Mouse (Mus musculus) CH12F3 (cell line): ENCODE measurements around the gene Hsd11b2.

Experiments
- in situ Hi-C: fragments of 300-500 bp; cut with MboI; formaldehyde crosslinking; loops from 2 replicates; pipeline ENCODE4 v1.14.3; 2020; ENCODE audit warnings: low sequenced_read_pairs

The Hsd11b2 gene

GRCm38 (mm10) chr8:105521061-105521460 is 2.5 kb downstream of the Hsd11b2 start:
- in situ Hi-C loops, result no loop called here

DNA sequence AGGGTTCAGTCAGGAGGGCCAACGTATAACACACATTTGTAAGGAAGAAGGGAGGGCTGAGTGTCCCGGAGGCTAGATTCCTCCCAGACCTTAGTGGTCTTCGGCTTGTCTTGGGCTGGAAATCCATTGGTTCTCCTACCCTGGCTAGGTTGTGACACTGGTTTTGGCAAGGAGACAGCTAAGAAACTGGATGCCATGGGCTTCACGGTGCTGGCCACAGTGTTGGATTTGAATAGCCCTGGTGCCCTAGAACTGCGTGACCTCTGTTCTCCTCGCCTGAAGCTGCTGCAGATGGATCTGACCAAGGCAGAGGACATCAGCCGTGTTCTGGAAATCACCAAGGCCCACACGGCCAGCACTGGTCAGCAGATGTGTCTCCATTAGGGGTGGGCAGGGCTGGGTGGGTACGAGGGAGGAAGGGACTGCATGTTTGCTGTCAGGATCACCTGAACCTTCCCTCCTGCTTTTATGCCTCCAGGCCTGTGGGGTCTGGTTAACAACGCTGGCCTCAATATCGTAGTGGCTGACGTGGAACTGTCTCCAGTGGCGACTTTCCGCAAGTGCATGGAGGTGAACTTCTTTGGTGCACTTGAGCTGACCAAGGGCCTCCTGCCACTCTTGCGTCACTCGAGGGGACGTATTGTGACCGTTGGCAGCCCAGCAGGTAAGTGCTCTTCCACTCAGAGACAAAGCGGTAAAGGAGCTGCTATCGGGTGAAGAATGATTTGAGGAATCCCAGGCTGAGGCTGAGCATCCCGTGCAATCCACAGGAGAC is 3.6 kb downstream of the Hsd11b2 start:
- in situ Hi-C loops, result no loop called here

GRCm38 (mm10) chr8:105522890-105523289 is 4.3 kb downstream of the Hsd11b2 start:
- in situ Hi-C loops, result no loop called here

DNA sequence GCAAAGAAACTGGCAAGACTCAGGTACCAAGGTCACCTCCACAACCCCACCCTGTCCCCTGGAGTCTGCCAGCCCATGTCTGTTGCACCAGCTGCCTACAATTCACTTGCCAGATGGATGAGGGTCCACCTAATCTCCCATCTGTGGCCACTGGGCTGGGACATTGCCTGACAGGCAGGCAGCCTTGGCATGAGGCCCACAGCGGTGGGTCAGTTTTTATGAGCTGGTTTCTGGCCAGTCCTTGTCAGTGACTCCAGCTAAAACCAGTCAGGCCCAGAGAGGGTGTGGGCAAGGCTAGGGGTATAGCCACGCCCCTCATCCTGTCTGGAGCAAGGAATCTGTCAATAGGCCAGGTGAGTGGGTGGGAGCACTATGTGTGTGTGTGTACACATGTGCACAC is 8.6 kb downstream of the Hsd11b2 start:
- in situ Hi-C loops, result no loop called here

DNA sequence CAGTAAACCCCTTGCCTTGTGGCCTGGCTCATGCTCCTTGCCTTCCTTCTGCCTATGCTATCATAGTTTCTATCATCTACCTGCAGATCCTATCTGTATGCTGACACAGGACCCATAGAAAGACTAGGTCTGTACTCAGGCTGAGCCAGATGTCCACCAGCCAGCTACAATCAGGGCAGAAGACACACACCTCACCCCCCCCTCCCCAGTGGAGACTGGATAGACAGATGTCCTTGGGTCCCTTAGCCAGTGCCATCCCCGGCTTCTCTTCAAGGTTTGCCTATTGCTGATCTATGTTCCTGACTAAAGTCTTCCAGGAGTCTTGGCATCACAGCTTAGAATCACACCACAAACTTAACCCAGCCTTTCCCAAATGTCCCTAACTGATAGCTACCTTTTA is 9.7 kb downstream of the Hsd11b2 start:
- in situ Hi-C loops, result no loop called here

- in situ Hi-C loops, result no loop called here
These were observed 10.7 kb downstream of the Hsd11b2 start for GRCm38 (mm10) chr8:105529271-105529670.

DNA sequence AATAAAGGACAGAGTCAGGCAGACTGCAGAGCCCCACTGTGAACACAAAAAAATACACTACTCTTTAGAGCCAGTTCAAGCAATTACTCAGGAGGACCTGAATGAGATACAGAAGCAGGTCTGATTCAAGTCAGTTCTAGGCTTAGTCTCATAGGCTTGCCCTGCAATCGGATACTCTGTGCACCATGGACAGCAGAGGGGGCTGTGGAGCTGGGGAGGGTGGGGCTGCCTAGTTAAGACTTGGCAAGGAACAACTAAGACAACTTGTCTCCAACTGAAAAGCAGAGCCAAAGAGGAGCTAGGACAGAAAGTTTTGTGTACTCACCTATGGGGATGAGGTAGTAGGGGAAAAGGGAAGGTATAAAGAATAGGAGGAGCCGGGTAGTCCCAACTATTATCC is 13.2 kb downstream of the Hsd11b2 start:
- in situ Hi-C loops, result no loop called here

DNA sequence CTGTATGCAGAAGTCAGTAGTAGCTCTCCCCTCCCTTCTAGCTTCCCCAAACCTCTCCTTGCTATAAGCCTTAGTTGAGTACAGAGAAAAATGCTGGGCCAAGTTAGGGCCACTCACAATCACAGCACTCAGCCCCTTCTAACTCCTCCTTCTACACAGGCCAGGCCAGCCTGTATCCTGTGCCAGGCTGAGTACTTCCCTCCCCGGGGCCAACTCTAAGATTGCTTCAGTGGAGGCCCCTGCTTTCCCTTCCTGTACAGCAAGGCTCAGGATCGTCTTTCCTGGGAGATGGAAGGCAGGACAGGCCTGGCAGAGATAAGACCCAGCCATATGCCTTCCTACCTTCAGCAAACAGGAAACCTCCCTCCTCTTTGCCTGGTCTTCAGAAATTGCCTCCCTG is 14.9 kb downstream of the Hsd11b2 start:
- in situ Hi-C loops, result no loop called here

DNA sequence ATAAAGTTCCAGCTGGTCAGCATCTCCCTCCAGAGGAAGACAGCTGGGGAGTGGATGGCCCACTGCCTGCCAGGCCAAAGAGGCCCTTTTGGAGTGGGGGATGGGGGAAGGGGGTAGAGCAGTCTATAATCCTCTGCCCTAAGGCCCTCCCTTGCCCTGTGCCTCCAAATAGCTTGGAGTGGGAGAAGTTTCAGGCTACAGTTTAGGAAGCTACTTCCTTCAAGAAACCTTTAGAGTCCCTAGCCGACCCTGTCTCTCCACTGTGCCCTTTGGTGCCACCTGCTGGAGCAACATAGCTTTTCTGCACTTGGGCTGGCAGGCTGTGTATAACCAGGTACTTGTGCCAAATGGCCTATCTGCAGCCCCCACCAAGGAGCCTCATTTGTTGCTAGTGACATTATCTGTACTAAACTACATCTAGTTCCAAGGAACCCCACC is 15.4 kb downstream of the Hsd11b2 start:
- in situ Hi-C loops, result no loop called here

- in situ Hi-C loops, result no loop called here
These were observed 18.0 kb downstream of the Hsd11b2 start for GRCm38 (mm10) chr8:105536546-105536945.

GRCm38 (mm10) chr8:105537011-105537677 is 18.6 kb downstream of the Hsd11b2 start:
- in situ Hi-C loops, result no loop called here

- in situ Hi-C loops, result no loop called here
These were observed 20.4 kb downstream of the Hsd11b2 start for GRCm38 (mm10) chr8:105538940-105539339.

GRCm38 (mm10) chr8:105542032-105542656 is 23.6 kb downstream of the Hsd11b2 start:
- in situ Hi-C loops, result loop anchor here (10.0 kb wide), 1 partner anchor 57 kb away; no protein-coding TSS in a partner anchor

GRCm38 (mm10) chr8:105542808-105543207 is 24.3 kb downstream of the Hsd11b2 start:
- in situ Hi-C loops, result loop anchor here (10.0 kb wide), 1 partner anchor 58 kb away; no protein-coding TSS in a partner anchor

DNA sequence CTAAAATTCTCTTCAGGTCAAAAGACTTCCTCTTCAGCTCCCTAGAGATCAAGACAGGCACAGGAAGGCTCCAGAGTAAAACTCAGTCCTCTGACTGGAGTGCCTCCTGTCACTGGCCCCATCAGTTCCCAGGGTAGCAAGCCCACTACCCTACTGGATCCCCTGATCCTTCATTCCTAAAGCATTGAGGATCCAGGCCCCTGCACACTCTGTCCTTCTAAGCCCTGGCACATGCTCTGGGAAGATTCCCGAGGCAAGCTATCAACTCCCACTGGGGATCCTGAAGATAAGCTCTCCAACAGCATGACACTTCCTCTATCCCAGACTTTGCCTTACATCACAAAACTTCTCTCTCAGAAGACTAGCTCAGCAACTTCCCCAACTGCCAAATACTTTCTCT is 25.1 kb downstream of the Hsd11b2 start:
- in situ Hi-C loops, result loop anchor here (10.0 kb wide), 1 partner anchor 59 kb away; no protein-coding TSS in a partner anchor

DNA sequence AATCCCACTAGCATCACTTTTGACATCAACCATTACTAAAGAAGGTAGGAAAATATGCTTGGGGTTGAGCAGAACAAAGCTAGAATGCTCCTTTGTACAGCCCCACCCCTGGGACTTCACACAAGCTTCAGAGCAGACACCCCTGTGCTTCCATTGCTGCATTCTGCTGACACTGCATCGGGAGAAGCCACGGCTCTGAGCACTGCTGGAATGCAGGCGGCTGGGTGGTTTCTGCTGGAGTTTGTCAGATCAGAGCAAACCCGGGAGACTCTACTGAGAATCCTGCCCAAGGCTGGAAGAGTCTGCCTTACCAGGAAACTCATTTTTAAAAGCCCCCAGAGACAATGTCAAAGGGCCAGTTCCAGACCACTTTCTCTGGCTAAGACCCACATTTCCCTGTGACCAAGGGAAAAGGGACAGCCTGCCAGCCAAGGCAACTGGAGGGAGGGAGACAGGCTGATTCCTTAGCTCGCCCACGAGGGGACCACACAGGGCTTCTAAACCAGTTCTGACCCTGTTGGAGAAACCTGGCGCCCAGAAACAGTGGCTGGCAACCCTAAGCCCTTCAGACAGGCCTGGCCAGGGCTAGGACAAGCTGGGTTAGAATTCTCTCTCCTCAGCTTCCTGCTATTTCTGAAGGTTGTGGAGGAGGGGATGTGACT is 26.1 kb downstream of the Hsd11b2 start:
- in situ Hi-C loops, result loop anchor here (10.0 kb wide), 1 partner anchor 60 kb away; no protein-coding TSS in a partner anchor

DNA sequence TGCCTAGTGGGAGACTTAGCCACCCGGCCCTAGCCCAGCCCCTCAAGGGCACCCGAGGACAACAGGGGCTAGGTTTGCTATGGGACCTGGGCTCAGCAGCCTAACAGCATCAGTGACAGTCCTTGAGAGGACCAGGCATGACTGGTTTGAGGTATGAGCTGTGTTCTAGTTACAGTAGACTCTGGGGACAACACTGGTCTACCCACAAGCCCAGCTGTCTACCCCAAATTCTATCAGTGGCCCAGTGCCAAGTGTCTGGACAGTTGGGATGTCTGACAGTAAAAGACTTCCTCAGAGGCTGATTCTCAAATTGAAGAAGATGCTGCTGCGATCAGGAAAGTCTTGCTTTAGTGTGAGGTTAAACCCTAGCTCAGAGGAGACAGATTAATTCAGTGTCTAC is 26.7 kb downstream of the Hsd11b2 start:
- in situ Hi-C loops, result loop anchor here (10.0 kb wide), 1 partner anchor 60 kb away; no protein-coding TSS in a partner anchor

- in situ Hi-C loops, result loop anchor here (10.0 kb wide), 1 partner anchor 62 kb away; no protein-coding TSS in a partner anchor
These were observed 28.1 kb downstream of the Hsd11b2 start for GRCm38 (mm10) chr8:105546384-105547350.

DNA sequence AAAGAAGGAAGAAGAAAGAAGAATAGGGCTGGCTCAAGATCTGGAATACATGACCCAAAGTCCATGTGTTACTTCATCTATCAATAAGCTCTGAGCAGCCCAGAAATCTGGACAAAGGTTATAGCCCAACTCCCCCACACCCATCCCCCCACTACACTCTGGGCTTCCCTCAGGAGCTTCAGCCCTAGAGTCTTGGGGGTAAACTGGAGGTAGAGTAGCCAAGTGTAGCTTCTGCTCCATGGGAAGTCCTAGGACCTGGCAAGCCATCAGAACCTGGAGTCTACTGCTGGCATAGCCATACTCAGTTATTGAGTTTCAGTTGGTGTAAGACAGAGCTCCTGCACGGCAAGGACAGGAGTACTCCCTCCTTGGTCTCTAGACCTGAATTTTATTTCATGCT is 31.0 kb downstream of the Hsd11b2 start:
- in situ Hi-C loops, result loop anchor here (10.0 kb wide), 1 partner anchor 65 kb away; no protein-coding TSS in a partner anchor

DNA sequence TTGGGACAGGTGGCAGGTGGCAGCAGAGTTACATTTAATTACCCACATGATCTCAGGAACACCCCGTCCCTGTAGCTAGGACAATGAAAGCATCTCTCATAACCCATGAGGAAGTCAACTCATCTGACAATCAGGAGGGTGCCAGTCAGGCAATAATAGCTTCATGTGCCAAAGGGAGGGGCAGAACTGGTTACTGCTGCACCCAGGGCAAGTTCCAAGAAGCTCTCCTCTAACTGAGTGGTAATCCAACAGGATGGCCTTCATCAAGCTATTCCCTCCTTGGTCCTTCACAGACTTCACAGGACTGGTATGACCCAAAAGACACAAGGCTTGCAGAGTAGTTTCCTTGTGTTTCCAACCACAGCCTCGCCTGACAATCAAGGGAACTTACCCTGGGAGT is 31.5 kb downstream of the Hsd11b2 start:
- in situ Hi-C loops, result no loop called here
